Mouse (Mus musculus) liver, postnatal 0 days (tissue): ENCODE measurements at regions not wholly inside any gene's neighbourhood (a gene's known extent, or its start where the extent isn't known, plus 50 kb on each side); places are given as distances from the start of the nearest gene placed in this dataset.

Experiments used
- ATAC-seq: fragments of 200-750 bp; cut with Nextera tagmentation; 2 replicates; pipeline ENCODE4 v1.8.0; 2017; ENCODE audit warnings: mild to moderate bottlenecking, moderate library complexity
- DNase-seq: peaks from one replicate; pipeline ENCODE4 v3.0.0-alpha.2; 2016
- H3K27ac ChIP-seq: fragments of 300-500 bp; sonication (generic); 2 replicates; pipeline ENCODE4 v1.5.1; 2014; ENCODE audit warnings: antibody characterized with exemption, moderate library complexity, mild to moderate bottlenecking, low read depth
- H3K27me3 ChIP-seq: fragments of 300-500 bp; sonication (generic); 2 replicates; pipeline ENCODE4 v1.6.1; 2014; ENCODE audit warnings: low read length, control low read depth, mixed read lengths; ENCODE audit not compliant: insufficient read depth
- H3K36me3 ChIP-seq: fragments of 300-500 bp; sonication (generic); replicated peaks from 2 replicates; pipeline ENCODE4 v1.6.1; 2014; ENCODE audit warnings: mild to moderate bottlenecking, control low read depth, low read length, moderate library complexity, mixed read lengths; ENCODE audit not compliant: insufficient read depth
- H3K4me1 ChIP-seq: fragments of 300-500 bp; sonication (generic); 2 replicates; pipeline ENCODE4 v1.6.1; 2014; ENCODE audit warnings: antibody characterized with exemption, mild to moderate bottlenecking, control low read depth; ENCODE audit not compliant: insufficient read depth
- H3K4me2 ChIP-seq: fragments of 300-500 bp; sonication (generic); 2 replicates; pipeline ENCODE4 v1.6.1; 2014; ENCODE audit warnings: low read depth, mild to moderate bottlenecking, low read length, moderate library complexity, mixed read lengths
- H3K4me3 ChIP-seq: fragments of 300-500 bp; sonication (generic); 2 replicates; pipeline ENCODE4 v1.5.1; 2014; ENCODE audit warnings: low read depth, low read length
- H3K9ac ChIP-seq: fragments of 300-500 bp; sonication (generic); replicated peaks from 2 replicates; pipeline ENCODE4 v1.6.1; 2014; ENCODE audit warnings: mild to moderate bottlenecking, moderate library complexity
- H3K9me3 ChIP-seq: fragments of 300-500 bp; sonication (generic); 2 replicates; pipeline ENCODE4 v1.6.1; 2016; ENCODE audit warnings: mild to moderate bottlenecking, control low read depth, low read length, mixed read lengths
- CTCF ChIP-seq: sonication (generic); IDR thresholded peaks from 2 replicates; pipeline ENCODE4 v1.5.1; 2016; ENCODE audit warnings: antibody characterized with exemption, low read depth
- EP300 ChIP-seq: IDR thresholded peaks from 2 replicates; pipeline ENCODE4 v1.6.1; 2016; ENCODE audit warnings: antibody characterized with exemption, low read depth, mild to moderate bottlenecking
- whole genome bisulfite sequencing: fragments of 180-500 bp; shearing (Covaris S2); extraction: QIAGEN DNeasy Blood & Tissue Kit; methylation state at CpG from one replicate; pipeline ENCODE4 v1.1.7; 2014; ENCODE audit not compliant: insufficient replicate concordance; 5-methylcytosine and 5-hydroxymethylcytosine counted together

- Histone ChIP-seq H3K9me3 (no peaks in the 10 kb centered on the region), H3K4me1 (peaks cover 4% of the 10 kb centered on the region; the same call in 1 of the 2 replicates), H3K9ac (no peak overlapping the region), H3K4me2 (no peak overlapping the region), H3K27ac (no peak overlapping the region), H3K27me3 (0 out of 2 replicates have a peak, but pooled peaks cover 2% of the 10 kb centered on the region), H3K4me3 (no peak overlapping the region), H3K36me3 (no peaks in the 10 kb centered on the region)
- ATAC-seq (no peak), DNase-seq (no peak)
- 81% methylated on average over 4 of the region's 4 CpGs for WGBS
- TF ChIP-seq EP300 (no peak), CTCF (no peak)
Observed at GRCm38 (mm10) chrX:12249071-12249470, 88.9 kb upstream of the Bcor start.

GRCm38 (mm10) chrX:12249911-12250310 is 89.8 kb upstream of the Bcor start:
- Histone ChIP-seq H3K9me3 (no peaks in the 10 kb centered on the region), H3K27me3 (0 out of 2 replicates have a peak, but pooled peaks cover 2% of the 10 kb centered on the region), H3K27ac (no peak overlapping the region), H3K36me3 (no peaks in the 10 kb centered on the region), H3K4me2 (no peak overlapping the region), H3K4me1 (peaks cover 4% of the 10 kb centered on the region; the same call in 1 of the 2 replicates), H3K4me3 (no peak overlapping the region), H3K9ac (no peak overlapping the region)
- no peak for DNase-seq
- no peak for ATAC-seq
- no peak for TF ChIP-seq CTCF
- no peak for TF ChIP-seq EP300
- 58% methylated on average over 4 of the region's 4 CpGs for WGBS

- no peak for TF ChIP-seq EP300
- peak; percentile 63 for TF ChIP-seq CTCF
- DNase-seq (peak; percentile 67), ATAC-seq (peak; percentile 92)
- peaks cover 4% of the 10 kb centered on the region; the same call in 1 of the 2 replicates for H3K4me1 ChIP-seq
- WGBS, result 5% methylated on average over 29 of the region's 32 CpGs
- H3K27ac ChIP-seq, result peak overlapping the region; percentile 80
- peak overlapping the region; percentile 67 for H3K4me2 ChIP-seq
- no peaks in the 10 kb centered on the region for H3K9me3 ChIP-seq
- no peak overlapping the region; the same call in 1 of the 2 replicates for H3K9ac ChIP-seq
- peaks cover 5% of the 10 kb centered on the region; the same call in 1 of the 2 replicates for H3K27me3 ChIP-seq
- peak overlapping the region; percentile 47 for H3K4me3 ChIP-seq
- H3K36me3 ChIP-seq, result no peaks in the 10 kb centered on the region
Observed at GRCm38 (mm10) chrX:12251853-12252679, 91.9 kb upstream of the Bcor start.

GRCm38 (mm10) chrX:12252680-12253021 is 92.5 kb upstream of the Bcor start:
- Histone ChIP-seq H3K9ac (no peak overlapping the region; the same call in none of the 2 replicates), H3K27ac (peak overlapping the region; percentile 80), H3K4me2 (peak overlapping the region; percentile 67), H3K9me3 (no peaks in the 10 kb centered on the region), H3K36me3 (no peaks in the 10 kb centered on the region), H3K4me3 (peak overlapping the region; percentile 47), H3K4me1 (peaks cover 4% of the 10 kb centered on the region; the same call in 1 of the 2 replicates), H3K27me3 (peaks cover 5% of the 10 kb centered on the region; the same call in 1 of the 2 replicates)
- no peak for TF ChIP-seq EP300
- ATAC-seq (no peak; the same call in 1 of the 2 replicates), DNase-seq (no peak)
- WGBS, result 7% methylated on average over 16 of the region's 16 CpGs

- peaks cover 1% of the 10 kb centered on the region; the same call in 1 of the 2 replicates for H3K4me1 ChIP-seq
- WGBS, result 65% methylated on average over 8 of the region's 8 CpGs
- H3K4me2 ChIP-seq, result no peak overlapping the region
- DNase-seq (no peak), ATAC-seq (no peak)
- H3K27ac ChIP-seq, result no peak overlapping the region
- H3K27me3 ChIP-seq, result peaks cover 3% of the 10 kb centered on the region; the same call in 1 of the 2 replicates
- H3K4me3 ChIP-seq, result no peak overlapping the region
- H3K36me3 ChIP-seq, result no peaks in the 10 kb centered on the region
- no peak overlapping the region for H3K9ac ChIP-seq
- no peaks in the 10 kb centered on the region for H3K9me3 ChIP-seq
- TF ChIP-seq EP300, result no peak
- no peak for TF ChIP-seq CTCF
Observed at GRCm38 (mm10) chrX:12256758-12257157, 96.6 kb upstream of the Bcor start.

GRCm38 (mm10) chrX:12263834-12264233 is 103.7 kb upstream of the Bcor start:
- no peaks in the 10 kb centered on the region for H3K36me3 ChIP-seq
- no peak for TF ChIP-seq CTCF
- TF ChIP-seq EP300, result no peak
- DNase-seq (no peak), ATAC-seq (no peak)
- 77% methylated on average over 6 of the region's 6 CpGs for WGBS
- H3K9ac ChIP-seq, result no peak overlapping the region
- no peak overlapping the region for H3K4me3 ChIP-seq
- no peaks in the 10 kb centered on the region for H3K27me3 ChIP-seq
- no peaks in the 10 kb centered on the region for H3K4me1 ChIP-seq
- no peaks in the 10 kb centered on the region for H3K9me3 ChIP-seq
- H3K27ac ChIP-seq, result no peak overlapping the region
- no peak overlapping the region for H3K4me2 ChIP-seq
